Comparison of ENCODE assay signal across 8 mouse cellular contexts in the genomic region with DNA sequence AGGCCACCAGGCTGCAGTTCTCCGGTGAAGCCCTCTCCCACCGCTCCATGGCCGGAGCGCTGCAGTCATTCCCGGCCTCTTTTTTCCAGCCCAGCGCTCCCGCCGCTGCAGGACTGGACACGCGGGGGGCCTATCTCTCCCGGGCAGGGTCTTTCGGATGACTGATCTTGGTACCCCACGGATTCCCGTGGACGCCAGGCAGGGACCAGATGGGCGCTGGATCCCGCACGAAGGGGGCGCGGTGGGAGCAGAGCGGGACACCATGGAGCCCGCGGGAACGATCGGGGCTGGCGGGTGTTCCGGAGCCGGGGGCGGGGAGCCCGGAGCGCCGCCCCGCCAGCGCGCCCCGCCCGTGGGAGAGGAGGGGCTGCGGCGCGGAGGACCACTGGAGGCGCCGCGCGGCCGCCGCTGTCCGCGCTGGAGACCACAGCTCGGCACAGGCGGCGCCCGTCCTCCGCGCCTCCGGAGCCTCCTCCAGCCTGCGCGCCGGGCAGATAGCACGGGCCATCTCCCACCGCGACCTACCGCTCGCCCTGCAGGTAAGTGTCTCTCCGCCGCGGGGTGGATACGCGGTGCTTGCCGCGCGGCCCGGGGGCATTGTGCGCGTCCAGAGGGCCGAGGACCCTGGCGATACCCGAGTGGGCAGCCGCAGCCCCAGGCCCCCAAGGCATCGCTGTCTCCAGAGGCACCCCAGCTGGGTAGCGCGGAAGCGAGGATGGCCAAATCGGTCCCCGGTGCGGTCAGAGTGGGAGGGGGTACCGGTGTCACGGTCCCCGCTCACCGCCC. TPM values are rescaled to one million over a fixed set of nuclear protein-coding genes. Genes with fewer than 3 reads are reported as not detected.
DNase-seq lines count a peak whose midpoint lies in the region; ATAC-seq and TF ChIP-seq lines count a peak whose summit lies in the region.

Gene Osbpl6, plus strand, starts transcription at position 358 of the 786 bp plus-strand sequence.

- TF ChIP-seq CTCF in hindbrain, postnatal 0 days (IDR thresholded peaks at IDR 0.05; ENCODE audit: low read depth): peak; percentile 44
- TF ChIP-seq CTCF in left cerebral cortex, adult 2 months (IDR thresholded peaks at IDR 0.05): no peak; the same call in 1 of the 2 replicates

- H3K4me1 ChIP-seq in hindbrain, postnatal 0 days (ENCODE audit: insufficient read depth, low read length): peaks cover 7% of the 10 kb centered on the region; the same call in 1 of the 2 replicates

- peak within 1 kb of the TSS; percentile 90 for H3K9ac ChIP-seq in hindbrain, postnatal 0 days (replicated peaks; ENCODE audit: low read length)

- peak within 1 kb of the TSS; percentile 91 for H3K27ac ChIP-seq in hindbrain, postnatal 0 days
- H3K27ac ChIP-seq in left cerebral cortex, adult 2 months: peak within 1 kb of the TSS; percentile 96

- DNase-seq in adrenal gland, adult 18-20 months (ENCODE audit: low spot score in 2 of 2): peak; percentile 72 to 82
- DNase-seq in gastrocnemius, postnatal 10 days: peak; percentile 80
- DNase-seq in hindbrain, postnatal 0 days (ENCODE audit: low spot score): peak; percentile 92
- DNase-seq in left cerebral cortex, adult 2 months (ENCODE audit: extremely low spot score in 1 of 2, low spot score in 2 of 2): peak; percentile 77 to 82
- DNase-seq in lung, postnatal 4 days: peak; percentile 81 to 90
- DNase-seq in right cerebral cortex, postnatal 10 days (ENCODE audit: low spot score in 2 of 2): peak; percentile 85 to 88

- 2% methylated on average over 61 of the region's 89 CpGs for WGBS in hindbrain, postnatal 0 days

- H3K36me3 ChIP-seq in hindbrain, postnatal 0 days (ENCODE audit: insufficient read depth, low read length): no peaks in the 10 kb centered on the region

- no peaks in the 10 kb centered on the region for H3K9me3 ChIP-seq in hindbrain, postnatal 0 days (ENCODE audit: low read length)

- peak within 1 kb of the TSS; percentile 84 for H3K4me3 ChIP-seq in hindbrain, postnatal 0 days (ENCODE audit: low read length)
- H3K4me3 ChIP-seq in left cerebral cortex, adult 2 months: peak within 1 kb of the TSS; percentile 72

- intact Hi-C loops in left cerebral cortex, adult 2 months (cut with DNase I): loop anchor here (1.0 to 2.0 kb wide), 3 partner anchors 39 to 132 kb away; no protein-coding TSS in a partner anchor

- no peaks in the 10 kb centered on the region; the same call in 1 of the 2 replicates for H3K27me3 ChIP-seq in hindbrain, postnatal 0 days (ENCODE audit: insufficient read depth, low read length)

- peak; percentile 46 for ATAC-seq in common myeloid progenitor, adult 5-6 weeks (replicated peaks; ENCODE audit: low read depth, poor library complexity, severe bottlenecking)
- peak; percentile 95 for ATAC-seq in hindbrain, postnatal 0 days
- ATAC-seq in erythroid progenitor cell, adult 5-6 weeks (replicated peaks; ENCODE audit: low FRiP score, poor library complexity, severe bottlenecking): no peak

- H3K4me2 ChIP-seq in hindbrain, postnatal 0 days (ENCODE audit: low read depth, low read length): peak within 1 kb of the TSS; percentile 92

RNA-seq across cellular contexts. Expression of gene Osbpl6, which starts in this region (rescaled TPM):
- total RNA-seq in adrenal gland, adult 18-20 months (2021): 10 to 100 TPM; 23.6 to 34.9 TPM
- not detected in 2 replicates for total RNA-seq in common myeloid progenitor, adult 5-6 weeks (2017)
- 10 to 100 TPM; 11.4 to 14.5 TPM for total RNA-seq in gastrocnemius, postnatal 10 days (2021)
- total RNA-seq in hindbrain, postnatal 0 days (2014; rRNA removed): 23.8 and 37.8 TPM in 2 replicates
- 28.6 and 30.9 TPM in 2 replicates for polyA plus RNA-seq in hindbrain, postnatal 0 days (2015; fragmentation: Nextera tagmentation; extraction: Ambion mirVana)
- total RNA-seq in left cerebral cortex, adult 2 months (2021): 10 to 100 TPM; 53.0 to 62.0 TPM
- total RNA-seq in erythroid progenitor cell, adult 5-6 weeks (2015; ENCODE audit: low replicate concordance): not detected in 2 replicates
- total RNA-seq in erythroid progenitor cell, adult 5-6 weeks (2017; ENCODE audit: low replicate concordance): not detected in 2 replicates

Comparison
In these comparisons a context has a peak if more than half of its experiments do, and no peak if none do; other contexts are left out.
1. RNA of gene Osbpl6 (total RNA-seq): 53.0 to 62.0 TPM in left cerebral cortex, adult 2 months, 23.8 to 37.8 TPM in hindbrain, postnatal 0 days, 23.6 to 34.9 TPM in adrenal gland, adult 18-20 months and 11.4 to 14.5 TPM in gastrocnemius, postnatal 10 days; not detected in common myeloid progenitor, adult 5-6 weeks and not detected in erythroid progenitor cell, adult 5-6 weeks; every median in the first group is over 10 times any median in the second.
2. Peak in ATAC-seq in common myeloid progenitor, adult 5-6 weeks; RNA of the gene not detected or under 1 TPM.
3. Peak in every context shown above with its lines, with median percentiles within 50 percentile points of each other: DNase-seq.